Mouse (Mus musculus): ENCODE results near the gene Itch. TPM values are rescaled to one million over a fixed set of nuclear protein-coding genes. Genes with fewer than 3 reads are reported as not detected.
"Not testable (repeated sequence)": the region's sequence is repeated elsewhere in the genome, so short reads cannot be mapped to it uniquely, and the experiment has no call there.

The Itch gene
- polyA plus RNA-seq, 1 experiment from 2014 or later = 69.2 TPM

DNA sequence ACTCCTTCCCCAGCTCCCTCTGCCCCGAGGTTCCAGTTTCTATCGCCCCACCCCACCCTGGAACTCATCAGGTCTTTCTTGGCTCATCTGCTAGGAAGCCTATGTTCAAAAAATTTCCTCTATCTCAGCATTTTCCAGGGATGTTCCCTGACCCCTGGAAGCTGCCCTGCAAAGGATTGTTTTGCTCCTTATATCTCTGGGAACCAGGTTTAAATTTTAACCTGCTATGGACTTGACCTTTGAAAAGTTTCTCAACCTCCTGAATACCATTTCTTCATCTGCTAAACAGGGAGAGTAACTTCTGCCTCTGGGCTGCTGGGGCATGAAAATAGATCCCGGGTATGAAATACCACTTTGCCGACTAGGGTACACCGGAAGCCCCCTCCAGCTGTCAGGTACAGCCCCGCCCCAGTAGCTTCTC lies 31.5 kb upstream of the Itch start:
- Histone ChIP-seq H3K4me3 (replicated peaks) (no peak overlapping the region), H3K4me1 (no peaks in the 10 kb centered on the region), H3K9ac (no peak overlapping the region), H3K27ac (no peak overlapping the region), H3K27me3 (no peaks in the 10 kb centered on the region), H3K4me2 (no peak overlapping the region), H3K9me3 (no peaks in the 10 kb centered on the region), H3K36me3 (replicated peaks) (no peaks in the 10 kb centered on the region)
- ATAC-seq (ENCODE audit: low FRiP score) = no peak
- WGBS = 71% methylated on average over 6 of the region's 6 CpGs

DNA sequence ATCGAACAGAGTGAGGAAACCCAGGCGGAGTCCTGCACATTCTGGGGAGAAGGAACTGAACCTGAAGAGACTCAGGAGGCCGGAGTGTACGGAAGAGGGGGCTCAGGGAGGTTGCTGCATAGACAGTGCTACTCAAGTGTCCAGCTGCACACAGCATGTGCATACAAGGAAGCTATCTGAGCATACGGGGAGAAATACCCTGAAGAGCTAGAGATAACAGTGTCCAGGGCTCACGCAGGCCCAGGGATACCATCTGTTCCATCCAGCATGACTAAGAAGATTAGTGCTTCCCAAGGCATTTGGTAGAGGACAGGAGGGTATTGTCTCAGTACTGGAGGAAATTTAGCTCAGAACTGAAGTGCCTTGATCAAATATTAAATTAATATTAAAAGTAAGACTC lies 29.7 kb upstream of the Itch start:
- Histone ChIP-seq H3K4me2 (no peak overlapping the region), H3K27me3 (no peaks in the 10 kb centered on the region), H3K36me3 (replicated peaks) (no peaks in the 10 kb centered on the region), H3K27ac (no peak overlapping the region), H3K4me1 (no peaks in the 10 kb centered on the region), H3K9ac (no peak overlapping the region), H3K4me3 (replicated peaks) (no peak overlapping the region), H3K9me3 (no peaks in the 10 kb centered on the region)
- 71% methylated on average over 6 of the region's 6 CpGs for WGBS
- no peak for ATAC-seq (ENCODE audit: low FRiP score)

DNA sequence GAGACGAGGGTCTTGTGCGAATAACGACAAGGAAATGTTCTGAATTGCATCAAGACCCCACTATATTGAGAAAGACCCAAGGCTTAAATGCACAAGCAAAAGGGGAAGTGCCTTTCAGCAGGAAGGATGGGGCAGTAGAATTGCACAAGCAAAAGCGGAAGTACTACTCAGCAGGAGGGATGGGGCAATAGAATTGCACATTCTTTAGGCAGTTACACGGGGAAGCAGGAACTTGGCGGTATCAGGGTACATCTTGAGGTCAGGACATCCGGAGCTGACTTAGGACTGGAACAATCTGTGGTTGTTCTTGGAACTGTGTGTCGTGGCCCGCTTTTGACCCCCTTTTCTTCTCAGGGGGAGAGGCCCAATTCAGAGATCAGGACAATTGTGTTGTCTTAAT lies 26.0 kb upstream of the Itch start:
- not testable (repeated sequence) for H3K9me3 ChIP-seq; H3K36me3 ChIP-seq (replicated peaks); H3K4me2 ChIP-seq; ATAC-seq (ENCODE audit: low FRiP score); H3K27ac ChIP-seq; H3K9ac ChIP-seq; H3K4me1 ChIP-seq; H3K4me3 ChIP-seq (replicated peaks); H3K27me3 ChIP-seq
- 83% methylated on average over 9 of the region's 9 CpGs for whole genome bisulfite sequencing

DNA sequence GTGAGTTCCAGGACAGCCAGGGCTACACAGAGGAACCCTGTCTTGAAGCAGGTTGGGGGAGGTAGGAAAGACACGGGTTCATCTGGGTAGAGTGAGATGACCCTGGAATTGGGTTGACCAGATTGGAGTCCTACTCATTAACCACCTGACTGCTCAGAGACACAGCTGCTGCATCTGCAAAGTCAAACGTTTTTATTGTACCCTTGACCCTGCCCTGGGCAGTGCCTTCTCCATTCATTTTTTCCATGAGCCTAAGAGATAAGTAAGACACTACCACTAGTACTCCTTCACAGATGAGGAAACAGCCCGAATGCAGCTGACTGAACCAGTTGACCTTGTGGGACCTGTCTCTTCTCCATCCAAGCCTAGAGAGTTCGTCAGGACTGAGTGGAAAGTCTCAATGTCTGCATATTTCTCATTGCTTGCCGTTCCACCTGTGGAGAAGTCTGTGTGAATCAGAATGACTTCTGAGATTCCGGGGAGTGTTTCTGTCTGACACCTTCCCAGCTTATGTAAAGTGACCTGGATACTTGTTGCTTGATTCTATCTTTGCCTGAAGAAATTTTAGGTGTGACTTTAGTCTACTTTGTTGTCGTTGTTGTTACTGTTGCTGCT lies 18.0 kb upstream of the Itch start:
- Histone ChIP-seq H3K36me3 (replicated peaks) (no peaks in the 10 kb centered on the region), H3K9ac (no peak overlapping the region), H3K4me2 (no peak overlapping the region), H3K27me3 (no peaks in the 10 kb centered on the region), H3K4me3 (replicated peaks) (no peak overlapping the region), H3K9me3 (no peaks in the 10 kb centered on the region), H3K4me1 (no peaks in the 10 kb centered on the region), H3K27ac (no peak overlapping the region)
- 77% methylated on average over 7 of the region's 7 CpGs for WGBS
- ATAC-seq (ENCODE audit: low FRiP score) = no peak

DNA sequence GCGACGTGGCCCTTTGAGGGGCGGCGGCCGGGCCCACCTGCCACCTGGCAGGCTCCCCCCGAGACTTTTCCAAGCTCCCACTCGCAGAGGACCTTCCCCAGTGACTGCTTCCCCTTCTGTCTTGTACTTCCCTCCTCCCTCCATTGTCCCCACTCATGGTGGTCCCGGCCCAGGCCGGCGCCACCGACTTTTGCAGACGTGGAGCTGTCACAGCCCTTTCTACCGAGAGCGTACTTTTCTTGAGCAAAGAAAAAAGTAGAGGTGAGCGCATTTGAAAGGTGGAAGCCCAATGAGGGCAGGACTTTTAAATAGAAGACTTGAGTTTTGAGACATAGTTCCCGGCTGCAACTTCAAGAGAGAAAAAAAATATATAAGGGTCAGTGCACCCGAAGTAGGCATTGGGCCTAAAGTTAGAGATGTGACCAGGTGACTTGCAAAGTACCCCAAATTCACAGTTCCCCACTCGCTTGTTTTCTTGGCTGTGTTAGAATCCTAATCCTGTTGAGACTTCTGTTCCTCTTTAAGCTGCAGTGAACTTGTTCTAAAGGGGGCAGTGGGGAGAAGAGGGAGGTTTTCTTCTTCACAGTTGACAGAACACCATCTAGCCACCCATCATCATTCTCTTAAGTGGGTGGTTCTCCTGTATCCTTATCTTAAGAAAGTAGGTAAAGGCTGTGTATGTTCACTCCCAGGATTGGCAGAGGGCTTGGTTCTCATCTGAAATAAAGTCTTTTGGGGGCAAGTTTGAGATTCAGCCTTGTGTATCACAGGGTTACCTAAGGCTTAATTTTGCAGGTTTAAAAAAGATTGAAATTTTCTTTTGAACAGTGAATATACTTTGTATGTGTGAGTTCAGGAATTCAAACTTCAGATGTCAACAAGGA lies 910 bp downstream of the Itch start:
- Histone ChIP-seq H3K4me3 (replicated peaks) (peak overlapping the region; percentile 75), H3K27ac (peak overlapping the region; percentile 84), H3K4me2 (peak overlapping the region; percentile 66), H3K9ac (peak overlapping the region; percentile 84), H3K27me3 (no peaks in the 10 kb centered on the region), H3K36me3 (replicated peaks) (peaks cover 17% of the 10 kb centered on the region), H3K9me3 (no peaks in the 10 kb centered on the region), H3K4me1 (peaks cover 24% of the 10 kb centered on the region)
- under 1% methylated on average over 17 of the region's 18 CpGs for WGBS
- ATAC-seq (ENCODE audit: low FRiP score) = peak; percentile 47; the same call in 1 of the 2 replicates

DNA sequence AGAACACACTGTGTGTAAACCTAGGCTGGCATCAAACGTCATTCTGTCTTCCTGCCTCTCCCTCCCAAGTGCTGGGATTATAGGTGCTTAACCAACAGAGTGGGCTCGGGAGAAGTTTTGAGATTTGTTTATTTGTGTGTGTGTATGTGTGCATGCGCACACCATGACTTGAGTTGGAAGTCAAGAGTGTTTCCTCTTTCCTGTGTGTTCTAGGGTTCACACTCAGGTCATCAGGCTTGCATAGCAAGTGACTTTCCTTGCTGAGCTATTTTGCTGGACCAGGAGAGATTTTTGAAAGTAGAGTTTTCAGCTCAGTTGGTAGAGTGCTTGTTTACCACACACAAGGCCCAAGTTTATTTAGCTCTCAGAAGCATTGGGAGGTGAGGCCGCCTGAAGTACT lies 1.8 kb downstream of the Itch start:
- H3K36me3 ChIP-seq (replicated peaks) = peaks cover 25% of the 10 kb centered on the region
- no peak overlapping the region for H3K27ac ChIP-seq
- H3K9ac ChIP-seq = no peak overlapping the region
- no peaks in the 10 kb centered on the region for H3K27me3 ChIP-seq
- no peak for ATAC-seq (ENCODE audit: low FRiP score)
- WGBS = 74% methylated on average over 4 of the region's 4 CpGs
- H3K4me2 ChIP-seq = peak overlapping the region; percentile 66
- peaks cover 24% of the 10 kb centered on the region for H3K4me1 ChIP-seq
- no peaks in the 10 kb centered on the region for H3K9me3 ChIP-seq
- H3K4me3 ChIP-seq (replicated peaks) = 0 out of 2 replicates have a peak overlapping the region, but pooled peaks have one; percentile 4

DNA sequence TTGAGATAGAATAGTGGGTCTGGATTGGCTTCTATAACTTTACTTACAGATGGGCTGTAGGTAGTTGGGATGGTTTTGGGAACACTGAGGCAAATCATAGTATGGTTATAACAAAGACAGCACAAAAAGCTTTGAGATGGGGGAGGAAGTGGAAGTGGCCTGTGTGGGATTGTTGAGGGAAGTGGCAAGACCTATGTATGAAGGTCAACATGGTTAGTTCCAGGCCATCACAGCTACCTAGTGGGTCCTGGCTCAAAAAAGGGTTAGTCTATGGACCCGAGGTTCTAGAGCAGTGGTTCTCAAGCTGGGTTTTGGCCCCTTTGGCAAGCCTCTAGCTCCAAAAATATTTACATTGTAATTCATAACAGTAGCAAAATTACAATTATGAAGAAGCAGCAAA lies 2.2 kb downstream of the Itch start:
- Histone ChIP-seq H3K27ac (no peak overlapping the region), H3K27me3 (no peaks in the 10 kb centered on the region), H3K4me2 (0 out of 2 replicates have a peak overlapping the region, but pooled peaks have one; percentile 66), H3K4me1 (peaks cover 24% of the 10 kb centered on the region), H3K9me3 (no peaks in the 10 kb centered on the region), H3K9ac (no peak overlapping the region), H3K36me3 (replicated peaks) (peaks cover 29% of the 10 kb centered on the region), H3K4me3 (replicated peaks) (no peak overlapping the region)
- 97% methylated on average over 1 of the region's 1 CpGs for WGBS
- ATAC-seq (ENCODE audit: low FRiP score) = no peak

DNA sequence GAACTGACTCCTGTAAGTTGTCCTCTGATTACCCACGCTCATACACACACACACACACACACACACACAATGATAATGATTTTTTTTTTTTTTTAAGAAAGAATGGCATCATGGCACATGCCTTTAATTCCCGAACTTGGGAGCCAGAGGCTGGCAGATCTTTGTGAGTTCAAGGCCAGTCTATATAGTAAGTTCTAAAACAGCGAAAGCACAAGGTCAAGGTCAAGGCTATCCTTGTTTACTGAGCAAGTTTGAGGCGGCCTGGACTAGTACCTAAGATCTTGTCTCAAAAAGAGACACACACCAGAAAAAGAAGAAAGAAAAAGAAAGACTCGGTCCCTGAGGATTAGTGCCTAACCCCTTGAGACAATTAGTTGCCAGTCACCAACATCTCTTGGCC lies 7.7 kb downstream of the Itch start:
- ATAC-seq (ENCODE audit: low FRiP score) = no peak
- Histone ChIP-seq H3K4me1 (peaks cover 3% of the 10 kb centered on the region), H3K27ac (no peak overlapping the region), H3K4me3 (replicated peaks) (no peak overlapping the region), H3K9ac (no peak overlapping the region), H3K9me3 (0 out of 2 replicates have a peak, but pooled peaks cover 4% of the 10 kb centered on the region), H3K4me2 (no peak overlapping the region), H3K27me3 (no peaks in the 10 kb centered on the region), H3K36me3 (replicated peaks) (peaks cover 81% of the 10 kb centered on the region)
- WGBS = 84% methylated on average over 5 of the region's 5 CpGs

DNA sequence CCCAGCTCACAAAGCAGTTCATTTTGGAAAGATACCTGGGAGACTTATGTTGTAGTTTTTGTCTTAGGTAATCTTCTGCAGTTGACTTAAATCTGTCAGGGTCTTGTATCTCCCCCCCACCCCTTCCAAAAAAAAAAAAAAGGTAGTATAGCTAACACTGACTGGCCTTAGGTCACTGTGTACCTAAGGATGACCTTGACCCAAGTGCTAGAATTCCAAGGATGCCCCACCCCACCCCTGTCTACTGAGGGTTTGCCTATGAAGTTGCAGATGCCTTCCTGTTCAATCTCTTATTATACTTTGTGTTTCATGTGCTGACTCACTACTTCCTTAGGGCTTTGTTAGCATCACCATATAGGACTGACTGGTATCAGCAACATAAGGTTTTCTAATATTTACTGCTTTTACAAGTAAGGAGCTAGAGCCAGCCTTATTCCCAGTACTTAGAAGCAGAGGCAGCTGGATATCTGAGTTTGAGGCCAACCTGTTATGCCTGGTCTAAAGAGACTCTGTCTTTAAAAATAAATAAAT lies 8.8 kb downstream of the Itch start:
- peaks cover 91% of the 10 kb centered on the region for H3K36me3 ChIP-seq (replicated peaks)
- H3K9me3 ChIP-seq = peaks cover 8% of the 10 kb centered on the region; the same call in 1 of the 2 replicates
- no peaks in the 10 kb centered on the region for H3K27me3 ChIP-seq
- no peak for ATAC-seq (ENCODE audit: low FRiP score)
- no peak overlapping the region for H3K4me2 ChIP-seq
- H3K4me1 ChIP-seq = no peaks in the 10 kb centered on the region
- no peak overlapping the region for H3K9ac ChIP-seq
- H3K27ac ChIP-seq = no peak overlapping the region
- no peak overlapping the region for H3K4me3 ChIP-seq (replicated peaks)

DNA sequence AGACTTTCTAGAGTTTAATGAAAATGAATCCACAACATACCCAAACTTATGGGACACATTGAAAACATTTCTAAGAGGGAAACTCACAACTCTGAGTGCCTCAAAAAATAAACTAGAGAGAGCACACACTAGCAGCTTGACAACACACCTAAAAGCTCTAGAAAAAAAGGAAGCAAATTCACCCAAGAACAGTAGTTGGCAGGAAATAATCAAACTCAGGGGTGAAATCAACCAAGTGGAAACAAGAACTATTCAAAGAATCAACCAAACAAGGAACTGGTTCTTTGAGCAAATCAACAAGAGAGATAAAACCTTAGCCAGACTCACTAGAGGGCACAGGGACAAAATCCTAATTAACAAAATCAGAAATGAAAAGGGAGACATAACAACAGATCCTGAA lies 16.0 kb downstream of the Itch start:
- H3K9ac ChIP-seq; ATAC-seq (ENCODE audit: low FRiP score); H3K4me3 ChIP-seq (replicated peaks); H3K27me3 ChIP-seq; H3K4me1 ChIP-seq; H3K4me2 ChIP-seq; H3K27ac ChIP-seq: not testable (repeated sequence)
- Histone ChIP-seq H3K9me3 (peaks cover 11% of the 10 kb centered on the region), H3K36me3 (replicated peaks) (peaks cover 42% of the 10 kb centered on the region)

DNA sequence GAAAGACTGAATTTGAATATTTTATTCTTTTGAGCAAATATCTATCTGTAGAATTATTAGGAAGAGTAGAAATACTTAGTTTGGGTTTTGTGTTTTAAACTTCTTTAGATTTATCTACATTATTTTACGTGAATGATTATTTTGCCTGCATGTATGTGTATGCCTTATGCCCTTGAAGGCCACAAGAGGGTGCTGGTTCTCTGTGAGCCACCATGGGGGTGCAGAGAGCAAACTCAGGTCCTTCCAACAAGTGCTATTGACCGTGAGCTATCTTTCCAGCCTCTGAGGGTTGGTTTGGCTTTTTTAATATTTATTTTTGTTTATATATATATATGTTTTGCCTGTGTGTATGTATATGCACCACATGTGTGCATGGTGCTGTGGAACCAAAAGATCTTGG lies 74.1 kb downstream of the Itch start:
- Histone ChIP-seq H3K4me1 (no peaks in the 10 kb centered on the region), H3K27ac (no peak overlapping the region), H3K9me3 (no peaks in the 10 kb centered on the region), H3K9ac (no peak overlapping the region), H3K36me3 (replicated peaks) (peaks cover 60% of the 10 kb centered on the region), H3K4me3 (replicated peaks) (no peak overlapping the region), H3K27me3 (no peaks in the 10 kb centered on the region), H3K4me2 (no peak overlapping the region)
- ATAC-seq (ENCODE audit: low FRiP score) = no peak
- WGBS = 83% methylated on average over 2 of the region's 2 CpGs

DNA sequence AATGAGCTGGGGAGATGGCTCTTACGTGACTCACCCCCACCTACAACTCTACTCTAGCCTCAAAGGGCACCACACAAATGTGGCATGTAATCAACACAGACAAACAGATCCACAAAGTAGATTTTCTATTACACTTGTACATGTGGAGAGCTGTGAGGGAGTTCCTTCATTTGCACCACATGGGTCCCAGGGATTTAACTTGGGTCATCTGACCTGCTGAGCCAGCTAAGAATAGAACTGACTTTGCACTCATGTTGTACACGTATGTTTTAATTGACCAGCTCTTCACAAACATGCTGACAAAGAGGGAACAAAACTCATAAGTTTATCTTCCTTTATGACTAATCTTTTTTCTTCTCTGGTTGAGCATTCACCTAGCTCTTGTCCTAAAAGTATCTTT lies 89.8 kb downstream of the Itch start:
- Histone ChIP-seq H3K36me3 (replicated peaks) (peaks cover 85% of the 10 kb centered on the region), H3K9ac (no peak overlapping the region), H3K4me3 (replicated peaks) (no peak overlapping the region), H3K9me3 (no peaks in the 10 kb centered on the region), H3K4me2 (no peak overlapping the region), H3K27me3 (no peaks in the 10 kb centered on the region), H3K4me1 (no peaks in the 10 kb centered on the region), H3K27ac (no peak overlapping the region)
- ATAC-seq (ENCODE audit: low FRiP score) = no peak
- WGBS = 87% methylated on average over 2 of the region's 2 CpGs

All from forebrain, embryonic 12.5 days (tissue).